ENCODE assay signal across 7 mouse cellular contexts in genomic region chr2:105370698-105371097, GRCm38 (mm10). TPM values are rescaled to one million over a fixed set of nuclear protein-coding genes. Genes with fewer than 3 reads are reported as not detected.
DNase-seq lines count a peak whose midpoint lies in the region; ATAC-seq and TF ChIP-seq lines count a peak whose summit lies in the region.

No protein-coding gene starts in this region.

- intact Hi-C loops in heart, postnatal 25 days (cut with DNase I): no loop called here

- no peak for TF ChIP-seq EP300 in heart, postnatal 0 days (IDR thresholded peaks at IDR 0.05; ENCODE audit: low read depth)

- H3K36me3 ChIP-seq in heart, postnatal 0 days (replicated peaks; ENCODE audit: control insufficient read depth, insufficient read depth, low read length): no peaks in the 10 kb centered on the region
- H3K36me3 ChIP-seq in embryonic facial prominence, embryonic 12.5 days: no peaks in the 10 kb centered on the region
- H3K36me3 ChIP-seq in hindbrain, embryonic 10.5 days: no peaks in the 10 kb centered on the region
- H3K36me3 ChIP-seq in midbrain, postnatal 0 days (ENCODE audit: insufficient read depth, low read length): no peaks in the 10 kb centered on the region

- H3K27me3 ChIP-seq in heart, postnatal 0 days (ENCODE audit: control insufficient read depth, insufficient read depth, low read length): peaks cover 4% of the 10 kb centered on the region
- H3K27me3 ChIP-seq in embryonic facial prominence, embryonic 12.5 days: no peaks in the 10 kb centered on the region; the same call in 1 of the 2 replicates
- H3K27me3 ChIP-seq in hindbrain, embryonic 10.5 days (ENCODE audit: insufficient read depth, poor library complexity, severe bottlenecking): peaks cover 32% of the 10 kb centered on the region
- H3K27me3 ChIP-seq in midbrain, postnatal 0 days (ENCODE audit: insufficient read depth, low read length): no peaks in the 10 kb centered on the region; the same call in 1 of the 2 replicates

- H3K27ac ChIP-seq in heart, postnatal 0 days (ENCODE audit: low read depth): no peak overlapping the region
- no peak overlapping the region for H3K27ac ChIP-seq in embryonic facial prominence, embryonic 12.5 days
- H3K27ac ChIP-seq in hindbrain, embryonic 10.5 days: no peak overlapping the region
- peak overlapping the region; percentile 44; the same call in 1 of the 2 replicates for H3K27ac ChIP-seq in midbrain, postnatal 0 days (ENCODE audit: low read depth, low read length)

- no peak overlapping the region for H3K9ac ChIP-seq in heart, postnatal 0 days (replicated peaks; ENCODE audit: low read depth, low read length)
- H3K9ac ChIP-seq in embryonic facial prominence, embryonic 12.5 days: peak overlapping the region; percentile 5; the same call in 1 of the 2 replicates
- 0 out of 2 replicates have a peak overlapping the region, but pooled peaks have one; percentile 29 for H3K9ac ChIP-seq in midbrain, postnatal 0 days (replicated peaks; ENCODE audit: low read length, poor library complexity, severe bottlenecking)

- ATAC-seq in heart, postnatal 0 days (ENCODE audit: insufficient read depth, low read depth): no peak
- no peak for ATAC-seq in embryonic facial prominence, embryonic 12.5 days (ENCODE audit: insufficient number of reproducible peaks, insufficient read depth, low FRiP score, low TSS enrichment)
- ATAC-seq in midbrain, postnatal 0 days (ENCODE audit: low FRiP score): peak; percentile 77; the same call in 1 of the 2 replicates

- no peaks in the 10 kb centered on the region for H3K4me1 ChIP-seq in heart, postnatal 0 days (ENCODE audit: control insufficient read depth, insufficient read depth)
- 0 out of 2 replicates have a peak, but pooled peaks cover 4% of the 10 kb centered on the region for H3K4me1 ChIP-seq in embryonic facial prominence, embryonic 12.5 days
- H3K4me1 ChIP-seq in hindbrain, embryonic 10.5 days (replicated peaks): peaks cover 10% of the 10 kb centered on the region
- 0 out of 2 replicates have a peak, but pooled peaks cover 3% of the 10 kb centered on the region for H3K4me1 ChIP-seq in midbrain, postnatal 0 days (ENCODE audit: insufficient read depth, low read length)

- WGBS in heart, postnatal 0 days: 22% methylated on average over 14 of the region's 14 CpGs
- 34% methylated on average over 14 of the region's 14 CpGs for WGBS in embryonic facial prominence, embryonic 12.5 days
- WGBS in hindbrain, embryonic 10.5 days: 37% methylated on average over 14 of the region's 14 CpGs
- 11% methylated on average over 14 of the region's 14 CpGs for WGBS in midbrain, postnatal 0 days

- H3K4me2 ChIP-seq in heart, postnatal 0 days (ENCODE audit: low read depth, low read length): peak overlapping the region; percentile 48
- H3K4me2 ChIP-seq in embryonic facial prominence, embryonic 12.5 days (replicated peaks): peak overlapping the region; percentile 40
- peak overlapping the region; percentile 50 for H3K4me2 ChIP-seq in midbrain, postnatal 0 days (ENCODE audit: low read depth, low read length, poor library complexity, severe bottlenecking)

- no peaks in the 10 kb centered on the region for H3K9me3 ChIP-seq in heart, postnatal 0 days (replicated peaks; ENCODE audit: control insufficient read depth, low read length)
- H3K9me3 ChIP-seq in embryonic facial prominence, embryonic 12.5 days: no peaks in the 10 kb centered on the region
- H3K9me3 ChIP-seq in hindbrain, embryonic 10.5 days: no peaks in the 10 kb centered on the region
- no peaks in the 10 kb centered on the region for H3K9me3 ChIP-seq in midbrain, postnatal 0 days (ENCODE audit: low read length)

- DNase-seq in heart, postnatal 0 days (ENCODE audit: low spot score): no peak
- no peak for DNase-seq in heart, postnatal 25 days (ENCODE audit: low spot score)
- no peak for DNase-seq in hindbrain, embryonic 10.5 days (ENCODE audit: low spot score)
- peak; percentile 16 for DNase-seq in midbrain, postnatal 0 days (ENCODE audit: low spot score)
- no peak for DNase-seq in adipocyte (ENCODE audit: low spot score)
- DNase-seq in gastrocnemius, postnatal 4 days (ENCODE audit: low spot score in 2 of 2): no peak

- no peak for TF ChIP-seq CTCF in heart, postnatal 0 days (IDR thresholded peaks at IDR 0.05; ENCODE audit: low read depth)
- no peak for TF ChIP-seq CTCF in midbrain, postnatal 0 days (IDR thresholded peaks at IDR 0.05)

- H3K4me3 ChIP-seq in heart, postnatal 0 days (ENCODE audit: low read depth, low read length): 0 out of 2 replicates have a peak overlapping the region, but pooled peaks have one; percentile 10
- H3K4me3 ChIP-seq in embryonic facial prominence, embryonic 12.5 days: no peak overlapping the region
- H3K4me3 ChIP-seq in hindbrain, embryonic 10.5 days: peak overlapping the region; percentile 28; the same call in 1 of the 2 replicates
- H3K4me3 ChIP-seq in midbrain, postnatal 0 days (ENCODE audit: low read depth, low read length): peak overlapping the region; percentile 33

RNA-seq across cellular contexts. Expression of gene Rcn1, which starts 28.4 kb away (rescaled TPM):
- 33.3 and 34.5 TPM in 2 replicates for total RNA-seq in heart, postnatal 0 days (2014; rRNA removed; ENCODE audit: low replicate concordance)
- 54.0 and 58.8 TPM in 2 replicates for polyA plus RNA-seq in heart, postnatal 0 days (2015; fragmentation: Nextera tagmentation; extraction: Ambion mirVana)
- total RNA-seq in heart, postnatal 25 days (2021): 10 to 100 TPM; 24.7 to 24.8 TPM
- polyA plus RNA-seq in embryonic facial prominence, embryonic 12.5 days (2016; fragmentation: Nextera tagmentation; extraction: Ambion mirVana): 187 and 201 TPM in 2 replicates
- polyA plus RNA-seq in hindbrain, embryonic 10.5 days (2016; fragmentation: Nextera tagmentation; extraction: Ambion mirVana): 100 and 111 TPM in 2 replicates
- 31.0 and 36.5 TPM in 2 replicates for total RNA-seq in midbrain, postnatal 0 days (2014; rRNA removed)
- 56.1 and 58.3 TPM in 2 replicates for polyA plus RNA-seq in midbrain, postnatal 0 days (2015; fragmentation: Nextera tagmentation; extraction: Ambion mirVana)
- total RNA-seq in gastrocnemius, postnatal 4 days (2021): 100 to 1,000 TPM in 1 of 2 experiments, 10 to 100 TPM in 1; 90.2 to 104 TPM
